Mouse (Mus musculus) CH12F3 (cell line): ENCODE results near the gene Creld2.
"Not testable (repeated sequence)": the region's sequence is repeated elsewhere in the genome, so short reads cannot be mapped to it uniquely, and the experiment has no call there.

ENCODE experiments used
- in situ Hi-C: fragments of 300-500 bp; cut with MboI; formaldehyde crosslinking; loops from 2 replicates; pipeline ENCODE4 v1.14.3; 2020; ENCODE audit warnings: low sequenced_read_pairs

The Creld2 gene

GRCm38 (mm10) chr15:88819026-88819905 lies at the start of gene Creld2, which contains the start of gene Alg12:
TSS of gene Creld2 (plus strand) at chr15:88819646.
TSS of gene Alg12 (minus strand) at chr15:88819318.
- in situ Hi-C loops, result no loop called here

- in situ Hi-C loops, result not testable (repeated sequence)
Measured at GRCm38 (mm10) chr15:88774630-88775029, 44.8 kb upstream of the Creld2 start.

GRCm38 (mm10) chr15:88792140-88792850 lies 27.2 kb upstream of the Creld2 start:
- in situ Hi-C loops, result no loop called here

- in situ Hi-C loops, result not testable (repeated sequence)
Measured at GRCm38 (mm10) chr15:88794729-88795128, 24.7 kb upstream of the Creld2 start.

GRCm38 (mm10) chr15:88799950-88800371 lies 19.5 kb upstream of the Creld2 start:
- in situ Hi-C loops, result no loop called here

GRCm38 (mm10) chr15:88800921-88801354 lies 18.5 kb upstream of the Creld2 start:
- in situ Hi-C loops, result no loop called here

- in situ Hi-C loops, result no loop called here
Measured at GRCm38 (mm10) chr15:88801903-88802302, 17.5 kb upstream of the Creld2 start.

GRCm38 (mm10) chr15:88802348-88802747 lies 17.1 kb upstream of the Creld2 start:
- in situ Hi-C loops, result no loop called here

GRCm38 (mm10) chr15:88808121-88808520 lies 11.3 kb upstream of the Creld2 start:
- in situ Hi-C loops, result no loop called here

- in situ Hi-C loops, result no loop called here
Measured at GRCm38 (mm10) chr15:88810369-88810768, 9.1 kb upstream of the Creld2 start.

GRCm38 (mm10) chr15:88813262-88813661 lies 6.2 kb upstream of the Creld2 start:
- in situ Hi-C loops, result no loop called here

- in situ Hi-C loops, result not testable (repeated sequence)
Measured at GRCm38 (mm10) chr15:88813873-88814272, 5.6 kb upstream of the Creld2 start.

- in situ Hi-C loops, result no loop called here
Measured at GRCm38 (mm10) chr15:88814411-88815047, 4.9 kb upstream of the Creld2 start.

- in situ Hi-C loops, result no loop called here
Measured at GRCm38 (mm10) chr15:88815196-88815700, 4.2 kb upstream of the Creld2 start.

- in situ Hi-C loops, result no loop called here
Measured at GRCm38 (mm10) chr15:88819906-88820303, 459 bp downstream of the Creld2 start.

GRCm38 (mm10) chr15:88821403-88821802 lies 2.0 kb downstream of the Creld2 start:
- in situ Hi-C loops, result no loop called here

GRCm38 (mm10) chr15:88822513-88822912 lies 3.1 kb downstream of the Creld2 start:
- in situ Hi-C loops, result no loop called here

GRCm38 (mm10) chr15:88823376-88823775 lies 3.9 kb downstream of the Creld2 start:
- in situ Hi-C loops, result no loop called here

GRCm38 (mm10) chr15:88827466-88827865 lies 8.0 kb downstream of the Creld2 start:
- in situ Hi-C loops, result loop anchor here (5.0 kb wide), 2 partner anchors 50 to 95 kb away; no protein-coding TSS in a partner anchor

- in situ Hi-C loops, result loop anchor here (5.0 kb wide), 2 partner anchors 49 to 94 kb away; no protein-coding TSS in a partner anchor
Measured at GRCm38 (mm10) chr15:88827991-88828799, 8.7 kb downstream of the Creld2 start.
